Mouse (Mus musculus) MEL (cell line): Measurements from ENCODE around the gene Gm42878. TPM values are rescaled to one million over a fixed set of nuclear protein-coding genes. Genes with fewer than 3 reads are reported as not detected.

Experiments
- DNase-seq: peaks from one replicate; pipeline ENCODE4 v3.0.0; 2011; ENCODE audit warnings: low read depth, low spot score
- H3K27ac ChIP-seq: 2 replicates; pipeline ENCODE4 v1.5.1; 2012; ENCODE audit warnings: low read depth, mild to moderate bottlenecking, control low read depth, low read length, moderate library complexity; ENCODE audit not compliant: control insufficient read depth
- H3K27me3 ChIP-seq, 2 experiments: fragments of 150-350 bp in 1 of 2; sonication (generic) in 1 of 2; 2 replicates each; pipeline ENCODE4 v1.6.1; 2012; ENCODE audit warnings: low read length in 2 of 2, mild to moderate bottlenecking in 2 of 2, improper control_type of control experiment in 1 of 2, moderate library complexity in 1 of 2; ENCODE audit not compliant: insufficient read depth in 2 of 2, control insufficient read depth in 1 of 2
- H3K36me3 ChIP-seq, 2 experiments: 2 replicates each; pipeline ENCODE4 v1.6.1; 2012 to 2014; ENCODE audit warnings: low read length in 2 of 2, improper control_type of control experiment in 1 of 2, inconsistent platforms in 1 of 2, mild to moderate bottlenecking in 1 of 2; ENCODE audit not compliant: insufficient read depth in 2 of 2, control insufficient read depth in 1 of 2
- H3K4me1 ChIP-seq, 2 experiments: fragments of 150-350 bp in 1 of 2; sonication (generic) in 1 of 2; 2 replicates each; pipeline ENCODE4 v1.6.1; 2012; ENCODE audit warnings: low read length in 2 of 2, improper control_type of control experiment in 1 of 2, mild to moderate bottlenecking in 1 of 2; ENCODE audit not compliant: insufficient read depth in 2 of 2, control insufficient read depth in 1 of 2
- H3K4me3 ChIP-seq, 2 experiments: fragments of 150-350 bp in 1 of 2; sonication (generic) in 1 of 2; 2 replicates each; pipeline ENCODE4 v1.5.1; 2012; ENCODE audit warnings: low read depth in 2 of 2, low read length in 2 of 2, mild to moderate bottlenecking in 2 of 2, moderate library complexity in 2 of 2, control low read depth in 1 of 2, improper control_type of control experiment in 1 of 2; ENCODE audit not compliant: control insufficient read depth in 1 of 2, insufficient read depth in 1 of 2
- H3K79me2 ChIP-seq: 2 replicates; pipeline ENCODE4 v1.6.1; 2012; ENCODE audit warnings: mild to moderate bottlenecking, low read length, moderate library complexity; ENCODE audit not compliant: control insufficient read depth, poor library complexity, insufficient read depth
- H3K9ac ChIP-seq: 2 replicates; pipeline ENCODE4 v1.6.1; 2012; ENCODE audit warnings: low read depth, mild to moderate bottlenecking, control low read depth, low read length, moderate library complexity; ENCODE audit not compliant: control insufficient read depth, poor library complexity, severe bottlenecking
- H3K9me3 ChIP-seq: fragments of 150-350 bp; sonication (generic); replicated peaks from 2 replicates; pipeline ENCODE4 v1.6.1; 2012; ENCODE audit warnings: mild to moderate bottlenecking, low read length, improper control_type of control experiment, moderate library complexity; ENCODE audit not compliant: insufficient read depth
- BHLHE40 ChIP-seq: IDR thresholded peaks from 2 replicates; pipeline ENCODE4 v1.6.1; 2012; ENCODE audit warnings: low read depth, mild to moderate bottlenecking, inconsistent platforms, low read length, improper control_type of control experiment, borderline replicate concordance
- CHD1 ChIP-seq: IDR thresholded peaks from 2 replicates; pipeline ENCODE4 v1.6.1; 2012; ENCODE audit warnings: low read depth, mild to moderate bottlenecking, inconsistent platforms, low read length, improper control_type of control experiment
- CTCF ChIP-seq, 3 experiments: IDR thresholded peaks in 2 of 3; conservative IDR thresholded peaks in 1 of 3; 2 replicates each; pipeline ENCODE4 v1.5.1; 2011 to 2012; ENCODE audit warnings: low read length in 3 of 3, low read depth in 2 of 3, mild to moderate bottlenecking in 2 of 3, improper control_type of control experiment in 1 of 3, inconsistent platforms in 1 of 3, mixed read lengths in 1 of 3, moderate library complexity in 1 of 3; ENCODE audit not compliant: control insufficient read depth in 1 of 3, insufficient read depth in 1 of 3, poor library complexity in 1 of 3, severe bottlenecking in 1 of 3
- E2F4 ChIP-seq: IDR thresholded peaks from 2 replicates; pipeline ENCODE4 v1.6.1; 2011; ENCODE audit warnings: low read depth, low read length, improper control_type of control experiment, borderline replicate concordance
- EP300 ChIP-seq, 2 experiments: IDR thresholded peaks; 2 replicates each; pipeline ENCODE4 v1.6.1; 2011; ENCODE audit warnings: improper control_type of control experiment in 2 of 2, low read length in 2 of 2, low read depth in 1 of 2, mild to moderate bottlenecking in 1 of 2
- ETS1 ChIP-seq: IDR thresholded peaks from 2 replicates; pipeline ENCODE4 v1.6.1; 2012; ENCODE audit warnings: low read depth, mild to moderate bottlenecking, inconsistent platforms, low read length, improper control_type of control experiment, moderate library complexity
- GABPA ChIP-seq: IDR thresholded peaks from 2 replicates; pipeline ENCODE4 v1.6.1; 2012; ENCODE audit warnings: low read depth, mild to moderate bottlenecking, inconsistent platforms, low read length, improper control_type of control experiment, moderate library complexity
- GATA1 ChIP-seq: IDR thresholded peaks from 2 replicates; pipeline ENCODE4 v1.6.1; 2011; ENCODE audit warnings: low read depth, low read length, improper control_type of control experiment
- HCFC1 ChIP-seq: IDR thresholded peaks from 2 replicates; pipeline ENCODE4 v1.6.1; 2012; ENCODE audit warnings: low read depth, mild to moderate bottlenecking, inconsistent platforms, low read length, improper control_type of control experiment, moderate library complexity
- JUND ChIP-seq: IDR thresholded peaks from 2 replicates; pipeline ENCODE4 v1.6.1; 2011; ENCODE audit warnings: low read depth, mild to moderate bottlenecking, improper control_type of control experiment, low read length
- KAT2A ChIP-seq: conservative IDR thresholded peaks from 2 replicates; pipeline ENCODE4 v1.6.1; 2012; ENCODE audit warnings: low read depth, low read length, improper control_type of control experiment, inconsistent platforms
- MAFK ChIP-seq: IDR thresholded peaks from 2 replicates; pipeline ENCODE4 v1.6.1; 2011; ENCODE audit warnings: low read depth, mild to moderate bottlenecking, low read length, improper control_type of control experiment, borderline replicate concordance
- MAX ChIP-seq: IDR thresholded peaks from 2 replicates; pipeline ENCODE4 v1.6.1; 2011; ENCODE audit warnings: low read length, improper control_type of control experiment
- MAZ ChIP-seq: IDR thresholded peaks from 2 replicates; pipeline ENCODE4 v1.6.1; 2012; ENCODE audit warnings: low read depth, mild to moderate bottlenecking, inconsistent platforms, low read length, improper control_type of control experiment
- MXI1 ChIP-seq: IDR thresholded peaks from 2 replicates; pipeline ENCODE4 v1.6.1; 2011; ENCODE audit warnings: mild to moderate bottlenecking, low read depth, low read length, improper control_type of control experiment
- MYB ChIP-seq: IDR thresholded peaks from 2 replicates; pipeline ENCODE4 v1.6.1; 2011; ENCODE audit warnings: mild to moderate bottlenecking, low read depth, low read length, improper control_type of control experiment
- MYC ChIP-seq: IDR thresholded peaks from 2 replicates; pipeline ENCODE4 v1.6.1; 2011; ENCODE audit warnings: low read depth, mild to moderate bottlenecking, low read length, improper control_type of control experiment, moderate library complexity
- NELFE ChIP-seq: IDR thresholded peaks from 2 replicates; pipeline ENCODE4 v1.6.1; 2011; ENCODE audit warnings: low read depth, low read length, improper control_type of control experiment
- NRF1 ChIP-seq: IDR thresholded peaks from 2 replicates; pipeline ENCODE4 v1.6.1; 2014; ENCODE audit warnings: low read depth, mild to moderate bottlenecking, inconsistent platforms, low read length, improper control_type of control experiment, moderate library complexity; ENCODE audit not compliant: poor library complexity, insufficient read depth, severe bottlenecking
- POLR2A ChIP-seq, 2 experiments: IDR thresholded peaks; 2 replicates each; pipeline ENCODE4 v1.6.1; 2011 to 2012; ENCODE audit warnings: low read length in 2 of 2, mild to moderate bottlenecking in 2 of 2, control low read depth in 1 of 2, improper control_type of control experiment in 1 of 2, low read depth in 1 of 2, moderate library complexity in 1 of 2; ENCODE audit not compliant: control insufficient read depth in 1 of 2, insufficient read depth in 1 of 2, poor library complexity in 1 of 2
- POLR2AphosphoS2 ChIP-seq: IDR thresholded peaks from 2 replicates; pipeline ENCODE4 v1.6.1; 2011; ENCODE audit warnings: low read length, improper control_type of control experiment
- POLR2AphosphoS5 ChIP-seq: IDR thresholded peaks from 2 replicates; pipeline ENCODE4 v1.6.1; 2012; ENCODE audit warnings: low read depth, borderline replicate concordance, mild to moderate bottlenecking, inconsistent platforms, low read length, moderate library complexity, mixed read lengths
- RAD21 ChIP-seq: IDR thresholded peaks from 2 replicates; pipeline ENCODE4 v1.6.1; 2011; ENCODE audit warnings: mild to moderate bottlenecking, low read depth, low read length, improper control_type of control experiment
- RCOR1 ChIP-seq: IDR thresholded peaks from 2 replicates; pipeline ENCODE4 v1.6.1; 2012; ENCODE audit warnings: low read depth, mild to moderate bottlenecking, inconsistent platforms, low read length, improper control_type of control experiment
- SIN3A ChIP-seq: IDR thresholded peaks from 2 replicates; pipeline ENCODE4 v1.6.1; 2012; ENCODE audit warnings: low read length, improper control_type of control experiment, inconsistent platforms
- SMC3 ChIP-seq: IDR thresholded peaks from 2 replicates; pipeline ENCODE4 v1.6.1; 2011; ENCODE audit warnings: low read depth, low read length, improper control_type of control experiment
- TAL1 ChIP-seq: IDR thresholded peaks from 2 replicates; pipeline ENCODE4 v1.6.1; 2012; ENCODE audit warnings: mild to moderate bottlenecking, inconsistent platforms, low read length, moderate library complexity, mixed read lengths
- TBP ChIP-seq: IDR thresholded peaks from 2 replicates; pipeline ENCODE4 v1.8.0; 2011; ENCODE audit warnings: low read depth, low read length, improper control_type of control experiment
- UBTF ChIP-seq: IDR thresholded peaks from 2 replicates; pipeline ENCODE4 v1.6.1; 2012; ENCODE audit warnings: low read depth, mild to moderate bottlenecking, inconsistent platforms, low read length, improper control_type of control experiment, moderate library complexity, borderline replicate concordance; ENCODE audit not compliant: insufficient read depth
- USF1 ChIP-seq: IDR thresholded peaks from 2 replicates; pipeline ENCODE4 v1.6.1; 2014; ENCODE audit warnings: low read depth, mild to moderate bottlenecking, inconsistent platforms, low read length, improper control_type of control experiment, moderate library complexity
- USF2 ChIP-seq, 2 experiments: IDR thresholded peaks; 2 replicates each; pipeline ENCODE4 v1.6.1; 2011 to 2012; ENCODE audit warnings: improper control_type of control experiment in 2 of 2, low read length in 2 of 2, borderline replicate concordance in 1 of 2, inconsistent platforms in 1 of 2, low read depth in 1 of 2, mild to moderate bottlenecking in 1 of 2; ENCODE audit not compliant: insufficient read depth in 1 of 2
- ZC3H11A ChIP-seq: IDR thresholded peaks from 2 replicates; pipeline ENCODE4 v1.6.1; 2012; ENCODE audit warnings: low read depth, mild to moderate bottlenecking, inconsistent platforms, low read length, improper control_type of control experiment
- ZKSCAN1 ChIP-seq: IDR thresholded peaks from 2 replicates; pipeline ENCODE4 v1.6.1; 2012; ENCODE audit warnings: low read depth, mild to moderate bottlenecking, inconsistent platforms, low read length, improper control_type of control experiment, moderate library complexity
- ZMIZ1 ChIP-seq: IDR thresholded peaks from 2 replicates; pipeline ENCODE4 v1.6.1; 2012; ENCODE audit warnings: low read depth, mild to moderate bottlenecking, inconsistent platforms, low read length, improper control_type of control experiment, moderate library complexity
- ZNF384 ChIP-seq: IDR thresholded peaks from 2 replicates; pipeline ENCODE4 v1.6.1; 2012; ENCODE audit warnings: low read depth, mild to moderate bottlenecking, inconsistent platforms, low read length, improper control_type of control experiment
- polyA plus RNA-seq, 2 experiments: library from polyadenylated mRNA; stranded (reverse) in 1 of 2; unstranded in 1 of 2; fragments of >175 nt in 1 of 2; fragments of >200 nt in 1 of 2; gene quantifications; 2 replicates each; pipeline versions ENCODE4 v1.2.1 to v1.2.4; 2012; ENCODE audit warnings: low replicate concordance in 2 of 2, low read depth in 1 of 2; ENCODE audit not compliant: insufficient read length in 2 of 2, insufficient read depth in 1 of 2, missing spikeins in 1 of 2
- total RNA-seq: library from RNA; depleted of rRNA; stranded (reverse); fragments of 300-350 nt; gene quantifications from 2 replicates; pipeline ENCODE4 v1.2.3, GENCODE M21; 2012

The Gm42878 gene
- total and polyA plus RNA-seq, 3 experiments: not detected

- Histone ChIP-seq H3K9me3 (no peaks in the 10 kb centered on the region), H3K27ac (peak overlapping the region; percentile 86), H3K9ac (peak overlapping the region; percentile 53), H3K27me3 (no peaks in the 10 kb centered on the region), H3K79me2 (peaks cover 7% of the 10 kb centered on the region; the same call in 1 of the 2 replicates), H3K4me3 (peak overlapping the region in 1 of 2 experiments; percentile 9; a peak in 1 of 4 replicates), H3K4me1 (peaks cover 20 to 26% of the 10 kb centered on the region in 2 experiments), H3K36me3 (peaks cover 0 to 30% of the 10 kb centered on the region in 2 experiments)
- DNase-seq: peak; percentile 84
- TF ChIP-seq POLR2AphosphoS2: no peak
- TF ChIP-seq EP300 (IDR thresholded peaks at IDR 0.05; ENCODE audit: low read depth in 1 of 2, low read length in 2 of 2): peak; percentile 46 to 60; a peak in 3 of 4 replicates
- no peak for TF ChIP-seq MXI1
- TF ChIP-seq ZKSCAN1: no peak
- TF ChIP-seq MYC: no peak
- TF ChIP-seq MAFK: 0 out of 2 replicates have a peak, but pooled peaks have one; percentile 40
- TF ChIP-seq E2F4: no peak
- peak; percentile 47; the same call in 1 of the 2 replicates for TF ChIP-seq NELFE
- peak in 2 of 3 experiments; percentile 68; a peak in 4 of 6 replicates for TF ChIP-seq CTCF (IDR thresholded peaks at IDR 0.05 in 2 of 3, conservative IDR thresholded peaks at IDR 0.05 in 1 of 3; ENCODE audit: control insufficient read depth in 1 of 3, insufficient read depth in 1 of 3, low read depth in 2 of 3, low read length in 3 of 3, poor library complexity in 1 of 3, severe bottlenecking in 1 of 3)
- no peak for TF ChIP-seq GATA1
- no peak for TF ChIP-seq USF2 (IDR thresholded peaks at IDR 0.05; ENCODE audit: borderline replicate concordance in 1 of 2, insufficient read depth in 1 of 2, low read depth in 1 of 2, low read length in 2 of 2)
- 0 out of 2 replicates have a peak, but pooled peaks have one; percentile 42 for TF ChIP-seq SIN3A
- no peak for TF ChIP-seq USF1
- no peak for TF ChIP-seq RCOR1
- TF ChIP-seq CHD1: no peak
- TF ChIP-seq ETS1: peak; percentile 21
- TF ChIP-seq JUND: no peak
- TF ChIP-seq MAX: no peak
- TF ChIP-seq RAD21: peak; percentile 12; the same call in 1 of the 2 replicates
- no peak for TF ChIP-seq ZC3H11A
- no peak for TF ChIP-seq NRF1
- peak; percentile 69 for TF ChIP-seq GABPA
- no peak for TF ChIP-seq MYB
- no peak for TF ChIP-seq TAL1
- peak; percentile 72; the same call in 1 of the 2 replicates for TF ChIP-seq MAZ
- no peak for TF ChIP-seq POLR2AphosphoS5
- no peak; a peak in 1 of 4 replicates for TF ChIP-seq POLR2A (IDR thresholded peaks at IDR 0.05; ENCODE audit: control insufficient read depth in 1 of 2, insufficient read depth in 1 of 2, low read depth in 1 of 2, low read length in 2 of 2, poor library complexity in 1 of 2)
- no peak for TF ChIP-seq UBTF
- no peak for TF ChIP-seq ZMIZ1
- TF ChIP-seq ZNF384: no peak
- TF ChIP-seq HCFC1: no peak; the same call in 1 of the 2 replicates
- 0 out of 2 replicates have a peak, but pooled peaks have one; percentile 13 for TF ChIP-seq TBP
- no peak for TF ChIP-seq BHLHE40
- peak; percentile 59 for TF ChIP-seq SMC3
- no peak for TF ChIP-seq KAT2A
Observed at GRCm38 (mm10) chr5:121583765-121584501, 38.7 kb upstream of the Gm42878 start.
